Mouse (Mus musculus): ENCODE data around the gene Idh2. TPM values are rescaled to one million over a fixed set of nuclear protein-coding genes. Genes with fewer than 3 reads are reported as not detected.

Idh2 gene
- total and polyA plus RNA-seq, 3 experiments: 121 to 268 (median 181) TPM

DNA sequence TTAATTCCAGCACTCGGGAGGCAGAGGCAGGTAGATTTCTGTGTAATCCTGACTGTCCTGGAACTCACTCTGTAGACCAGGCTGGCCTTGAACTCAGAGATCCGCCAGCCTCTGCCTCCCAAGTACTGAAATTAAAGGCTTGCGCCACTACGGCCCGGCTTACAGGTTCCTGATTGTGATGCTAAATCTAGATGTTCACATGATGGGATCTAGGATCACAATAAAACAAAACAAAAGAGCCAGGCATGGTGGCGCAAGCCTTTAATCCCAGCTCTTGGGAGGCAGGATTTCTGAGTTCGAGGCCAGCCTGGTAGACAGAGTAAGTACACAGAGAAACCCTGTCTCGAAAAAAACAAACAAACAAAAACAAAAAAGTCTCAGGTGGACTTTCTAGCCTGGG lies 37.6 kb upstream of the Idh2 start:
- Histone ChIP-seq H3K9me3 (replicated peaks; ENCODE audit: insufficient read depth, low read length) (no peaks in the 10 kb centered on the region), H3K79me2 (ENCODE audit: control insufficient read depth, insufficient read depth, low read length, poor library complexity) (no peaks in the 10 kb centered on the region), H3K27ac (ENCODE audit: control insufficient read depth, low read depth, low read length) (no peak overlapping the region), H3K36me3 (ENCODE audit: control insufficient read depth in 1 of 2, insufficient read depth in 2 of 2, low read length in 2 of 2) (no peaks in the 10 kb centered on the region; a peak in 1 of 4 replicates), H3K4me1 (ENCODE audit: control insufficient read depth in 1 of 2, insufficient read depth in 2 of 2, low read length in 2 of 2) (peaks cover 0 to 12% of the 10 kb centered on the region in 2 experiments; a peak in 2 of 4 replicates), H3K9ac (ENCODE audit: control insufficient read depth, low read depth, low read length, poor library complexity, severe bottlenecking) (no peak overlapping the region), H3K27me3 (ENCODE audit: control insufficient read depth in 1 of 2, insufficient read depth in 2 of 2, low read length in 2 of 2) (no peaks in the 10 kb centered on the region), H3K4me3 (ENCODE audit: control insufficient read depth in 1 of 2, insufficient read depth in 1 of 2, low read depth in 2 of 2, low read length in 2 of 2) (no peak overlapping the region)
- no peak for DNase-seq (ENCODE audit: low read depth, low spot score)
- TF ChIP-seq USF2 (IDR thresholded peaks at IDR 0.05; ENCODE audit: borderline replicate concordance in 1 of 2, insufficient read depth in 1 of 2, low read depth in 1 of 2, low read length in 2 of 2): no peak
- no peak for TF ChIP-seq ZNF384 (IDR thresholded peaks at IDR 0.05; ENCODE audit: low read depth, low read length)
- TF ChIP-seq ZC3H11A (IDR thresholded peaks at IDR 0.05; ENCODE audit: low read depth, low read length): no peak
- no peak for TF ChIP-seq POLR2AphosphoS5 (IDR thresholded peaks at IDR 0.05; ENCODE audit: borderline replicate concordance, low read depth, low read length)
- no peak for TF ChIP-seq JUND (IDR thresholded peaks at IDR 0.05; ENCODE audit: low read depth, low read length)
- no peak for TF ChIP-seq RAD21 (IDR thresholded peaks at IDR 0.05; ENCODE audit: low read depth, low read length)
- TF ChIP-seq E2F4 (IDR thresholded peaks at IDR 0.05; ENCODE audit: borderline replicate concordance, low read depth, low read length): no peak
- no peak for TF ChIP-seq ZKSCAN1 (IDR thresholded peaks at IDR 0.05; ENCODE audit: low read depth, low read length)
- TF ChIP-seq POLR2AphosphoS2 (IDR thresholded peaks at IDR 0.05; ENCODE audit: low read length): no peak
- TF ChIP-seq TBP (IDR thresholded peaks at IDR 0.05; ENCODE audit: low read depth, low read length): no peak
- TF ChIP-seq SMC3 (IDR thresholded peaks at IDR 0.05; ENCODE audit: low read depth, low read length): no peak
- TF ChIP-seq CHD2 (IDR thresholded peaks at IDR 0.05; ENCODE audit: low read length): no peak
- TF ChIP-seq MXI1 (IDR thresholded peaks at IDR 0.05; ENCODE audit: low read depth, low read length): no peak
- TF ChIP-seq NRF1 (IDR thresholded peaks at IDR 0.05; ENCODE audit: insufficient read depth, low read depth, low read length, poor library complexity, severe bottlenecking): no peak
- TF ChIP-seq ELF1 (IDR thresholded peaks at IDR 0.05; ENCODE audit: low read depth, low read length): no peak
- TF ChIP-seq MYC (IDR thresholded peaks at IDR 0.05; ENCODE audit: low read depth, low read length): no peak
- TF ChIP-seq TAL1 (IDR thresholded peaks at IDR 0.05; ENCODE audit: low read length): no peak
- TF ChIP-seq POLR2A (IDR thresholded peaks at IDR 0.05; ENCODE audit: control insufficient read depth in 1 of 2, insufficient read depth in 1 of 2, low read depth in 1 of 2, low read length in 2 of 2, poor library complexity in 1 of 2): no peak

DNA sequence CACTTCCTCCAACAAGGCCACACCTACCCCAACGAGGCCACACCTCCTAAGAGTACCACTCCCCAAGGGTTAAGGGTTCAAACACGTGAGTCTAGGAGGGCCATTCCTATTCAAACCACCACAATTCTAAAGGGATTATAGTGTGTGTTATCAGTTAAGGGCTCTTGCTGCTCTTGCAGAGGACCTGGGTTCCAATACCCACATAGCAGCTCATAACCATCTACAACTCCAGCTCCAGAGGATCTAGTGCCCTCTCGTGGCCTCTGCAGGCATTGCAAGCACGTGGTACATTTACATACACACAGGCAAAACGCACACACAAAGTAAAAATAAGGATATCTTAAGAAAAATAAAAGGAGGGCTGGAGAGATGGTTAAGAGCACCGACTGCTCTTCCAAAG lies 37.0 kb upstream of the Idh2 start:
- no peak overlapping the region for H3K27ac ChIP-seq (ENCODE audit: control insufficient read depth, low read depth, low read length)
- no peak overlapping the region for H3K9ac ChIP-seq (ENCODE audit: control insufficient read depth, low read depth, low read length, poor library complexity, severe bottlenecking)
- peaks cover 0 to 3% of the 10 kb centered on the region in 2 experiments; a peak in 2 of 4 replicates for H3K36me3 ChIP-seq (ENCODE audit: control insufficient read depth in 1 of 2, insufficient read depth in 2 of 2, low read length in 2 of 2)
- H3K27me3 ChIP-seq (ENCODE audit: control insufficient read depth in 1 of 2, insufficient read depth in 2 of 2, low read length in 2 of 2): no peaks in the 10 kb centered on the region
- H3K79me2 ChIP-seq (ENCODE audit: control insufficient read depth, insufficient read depth, low read length, poor library complexity): no peaks in the 10 kb centered on the region
- TF ChIP-seq MAX (IDR thresholded peaks at IDR 0.05; ENCODE audit: low read length) (peak; percentile 85), ZC3H11A (IDR thresholded peaks at IDR 0.05; ENCODE audit: low read depth, low read length) (peak; percentile 56), SMC3 (IDR thresholded peaks at IDR 0.05; ENCODE audit: low read depth, low read length) (peak; percentile 72), MXI1 (IDR thresholded peaks at IDR 0.05; ENCODE audit: low read depth, low read length) (0 out of 2 replicates have a peak, but pooled peaks have one; percentile 35), RCOR1 (IDR thresholded peaks at IDR 0.05; ENCODE audit: low read depth, low read length) (no peak), CHD2 (IDR thresholded peaks at IDR 0.05; ENCODE audit: low read length) (no peak), RAD21 (IDR thresholded peaks at IDR 0.05; ENCODE audit: low read depth, low read length) (peak; percentile 65), MYC (IDR thresholded peaks at IDR 0.05; ENCODE audit: low read depth, low read length) (peak; percentile 93), NELFE (IDR thresholded peaks at IDR 0.05; ENCODE audit: low read depth, low read length) (no peak), EP300 (IDR thresholded peaks at IDR 0.05; ENCODE audit: low read depth in 1 of 2, low read length in 2 of 2) (0 out of 4 replicates have a peak, but pooled peaks of 1 of the 2 experiments have one; percentile 4), CTCF (IDR thresholded peaks at IDR 0.05 in 2 of 3, conservative IDR thresholded peaks at IDR 0.05 in 1 of 3; ENCODE audit: control insufficient read depth in 1 of 3, insufficient read depth in 1 of 3, low read depth in 2 of 3, low read length in 3 of 3, poor library complexity in 1 of 3, severe bottlenecking in 1 of 3) (peak; percentile 79 to 84 (median 80)), JUND (IDR thresholded peaks at IDR 0.05; ENCODE audit: low read depth, low read length) (no peak), POLR2AphosphoS5 (IDR thresholded peaks at IDR 0.05; ENCODE audit: borderline replicate concordance, low read depth, low read length) (no peak), USF1 (IDR thresholded peaks at IDR 0.05; ENCODE audit: low read depth, low read length) (peak; percentile 83), E2F4 (IDR thresholded peaks at IDR 0.05; ENCODE audit: borderline replicate concordance, low read depth, low read length) (no peak)
- peak; percentile 87 for DNase-seq (ENCODE audit: low read depth, low spot score)
- H3K4me1 ChIP-seq (ENCODE audit: control insufficient read depth in 1 of 2, insufficient read depth in 2 of 2, low read length in 2 of 2): peaks cover 0 to 15% of the 10 kb centered on the region in 2 experiments; a peak in 3 of 4 replicates
- H3K4me3 ChIP-seq (ENCODE audit: control insufficient read depth in 1 of 2, insufficient read depth in 1 of 2, low read depth in 2 of 2, low read length in 2 of 2): no peak overlapping the region
- H3K9me3 ChIP-seq (replicated peaks; ENCODE audit: insufficient read depth, low read length): no peaks in the 10 kb centered on the region
